In the genomic region with DNA sequence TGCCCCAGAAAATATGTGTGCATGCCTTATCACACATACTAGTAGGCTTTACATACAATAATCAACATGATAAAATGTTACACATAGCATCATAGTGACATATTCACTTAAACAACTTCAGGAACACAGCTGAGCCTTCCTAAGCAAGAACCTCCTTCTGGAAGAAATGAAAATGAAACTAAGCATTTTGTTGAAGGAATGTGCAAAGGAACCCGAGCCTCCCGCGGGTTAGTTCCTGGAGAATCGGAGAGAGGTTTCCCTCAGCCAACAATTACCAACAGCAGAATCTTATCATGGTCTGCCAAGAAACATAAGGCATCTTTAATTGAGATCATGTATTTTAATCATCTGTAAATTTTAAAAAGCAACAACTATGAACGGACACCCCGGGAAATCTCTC, we compare ENCODE assay signal across 17 mouse cellular contexts.
A peak's percentile ranks its signal among the peaks of the same experiment; 100 is the strongest.
DNase-seq lines count a peak whose midpoint lies in the region; ATAC-seq and TF ChIP-seq lines count a peak whose summit lies in the region.
"Had no signal": no experiment of that assay in that cellular context is flagged by ENCODE, and none has a peak within 500 bp of the region (broad histone marks: within the 10 kb centered on the region; RNA-seq: fewer than 3 reads in every experiment).

No protein-coding gene starts in this region.

- intact Hi-C loops in gastrocnemius, adult 2 months (cut with DNase I): no loop called here

- 87% methylated on average over 6 of the region's 6 CpGs for WGBS in intestine, embryonic 14.5 days
- 69% methylated on average over 6 of the region's 6 CpGs for WGBS in intestine, postnatal 0 days
- WGBS in lung, postnatal 0 days: 79% methylated on average over 6 of the region's 6 CpGs
- 85% methylated on average over 6 of the region's 6 CpGs for WGBS in liver, embryonic 12.5 days (ENCODE audit: insufficient replicate concordance)

- ATAC-seq in intestine, embryonic 14.5 days (replicated peaks; ENCODE audit: low FRiP score, low TSS enrichment, low read depth): no peak
- no peak for ATAC-seq in intestine, postnatal 0 days
- no peak for ATAC-seq in lung, postnatal 0 days
- ATAC-seq in liver, embryonic 12.5 days: no peak
- ATAC-seq: forebrain, embryonic 13.5 days; intestine, embryonic 16.5 days; midbrain, embryonic 15.5 days had no signal

- H3K27me3 ChIP-seq in intestine, embryonic 14.5 days (replicated peaks; ENCODE audit: control insufficient read depth, insufficient read depth, low read length): no peaks in the 10 kb centered on the region
- no peaks in the 10 kb centered on the region for H3K27me3 ChIP-seq in intestine, postnatal 0 days (replicated peaks; ENCODE audit: control insufficient read depth, insufficient read depth, low read length)
- H3K27me3 ChIP-seq in lung, postnatal 0 days (replicated peaks; ENCODE audit: insufficient read depth, low read length): no peaks in the 10 kb centered on the region
- H3K27me3 ChIP-seq in liver, embryonic 12.5 days (replicated peaks): no peaks in the 10 kb centered on the region
- H3K27me3 ChIP-seq: forebrain, embryonic 13.5 days; hindbrain, embryonic 15.5 days; limb, embryonic 13.5 days; midbrain, embryonic 15.5 days had no signal

- H3K4me3 ChIP-seq in gastrocnemius, adult 2 months: peak overlapping the region; percentile 63
- H3K4me3 ChIP-seq in intestine, embryonic 14.5 days (ENCODE audit: low read depth, low read length): no peak overlapping the region
- H3K4me3 ChIP-seq in intestine, postnatal 0 days (ENCODE audit: low read depth, low read length): no peak overlapping the region
- H3K4me3 ChIP-seq in lung, postnatal 0 days (ENCODE audit: low read depth, low read length): 0 out of 2 replicates have a peak overlapping the region, but pooled peaks have one; percentile 6
- H3K4me3 ChIP-seq in liver, embryonic 12.5 days: no peak overlapping the region
- H3K4me3 ChIP-seq: forebrain, embryonic 13.5 days; hindbrain, embryonic 15.5 days; limb, embryonic 13.5 days; midbrain, embryonic 15.5 days had no signal

- TF ChIP-seq CTCF in gastrocnemius, adult 2 months (IDR thresholded peaks at IDR 0.05): no peak
- no peak for TF ChIP-seq CTCF in intestine, postnatal 0 days (IDR thresholded peaks at IDR 0.05; ENCODE audit: low read depth)
- TF ChIP-seq CTCF in lung, postnatal 0 days (IDR thresholded peaks at IDR 0.05): no peak

- no peaks in the 10 kb centered on the region for H3K9me3 ChIP-seq in intestine, embryonic 14.5 days (ENCODE audit: control insufficient read depth, low read length)
- H3K9me3 ChIP-seq in intestine, postnatal 0 days (ENCODE audit: control insufficient read depth): no peaks in the 10 kb centered on the region
- no peaks in the 10 kb centered on the region for H3K9me3 ChIP-seq in lung, postnatal 0 days (ENCODE audit: low read length)
- no peaks in the 10 kb centered on the region for H3K9me3 ChIP-seq in liver, embryonic 12.5 days (replicated peaks)
- H3K9me3 ChIP-seq: forebrain, embryonic 13.5 days; hindbrain, embryonic 15.5 days; midbrain, embryonic 15.5 days had no signal

- 0 out of 2 replicates have a peak, but pooled peaks cover 10% of the 10 kb centered on the region for H3K36me3 ChIP-seq in intestine, embryonic 14.5 days (ENCODE audit: control insufficient read depth, insufficient read depth, low read length)
- peaks cover 4% of the 10 kb centered on the region; the same call in 1 of the 2 replicates for H3K36me3 ChIP-seq in intestine, postnatal 0 days (ENCODE audit: control insufficient read depth, insufficient read depth)
- no peaks in the 10 kb centered on the region for H3K36me3 ChIP-seq in lung, postnatal 0 days (ENCODE audit: insufficient read depth, low read length)
- H3K36me3 ChIP-seq in liver, embryonic 12.5 days: peaks cover 8% of the 10 kb centered on the region; the same call in 1 of the 2 replicates

- no peak overlapping the region for H3K4me2 ChIP-seq in intestine, embryonic 14.5 days (ENCODE audit: low read length)
- no peak overlapping the region for H3K4me2 ChIP-seq in intestine, postnatal 0 days (replicated peaks; ENCODE audit: low read depth)
- peak overlapping the region; percentile 6; the same call in 1 of the 2 replicates for H3K4me2 ChIP-seq in lung, postnatal 0 days (replicated peaks; ENCODE audit: low read depth, low read length)
- H3K4me2 ChIP-seq in liver, embryonic 12.5 days: no peak overlapping the region
- H3K4me2 ChIP-seq: forebrain, embryonic 13.5 days; hindbrain, embryonic 15.5 days; limb, embryonic 13.5 days; midbrain, embryonic 15.5 days had no signal

- no peak for DNase-seq in gastrocnemius, adult 2 months
- no peak for DNase-seq in gastrocnemius, postnatal 4 days (ENCODE audit: low spot score in 2 of 2)
- peak; percentile 15 for DNase-seq in intestine, embryonic 14.5 days (ENCODE audit: low spot score)
- DNase-seq in lung, postnatal 0 days (ENCODE audit: low spot score): peak; percentile 32
- DNase-seq in lung, adult 18-20 months: no peak
- DNase-seq: adrenal gland, postnatal 36 days; B cell, adult 2 months; cerebellum, adult 18-20 months; cerebellum, postnatal 36 days had no signal

- no peak for TF ChIP-seq EP300 in lung, postnatal 0 days (IDR thresholded peaks at IDR 0.05)

- no peak overlapping the region for H3K9ac ChIP-seq in intestine, embryonic 14.5 days (ENCODE audit: low read length)
- no peak overlapping the region for H3K9ac ChIP-seq in intestine, postnatal 0 days (ENCODE audit: low read depth, low read length)
- no peak overlapping the region for H3K9ac ChIP-seq in lung, postnatal 0 days (replicated peaks; ENCODE audit: low read depth)
- no peak overlapping the region for H3K9ac ChIP-seq in liver, embryonic 12.5 days
- H3K9ac ChIP-seq: forebrain, embryonic 13.5 days; hindbrain, embryonic 15.5 days; limb, embryonic 13.5 days; liver, embryonic 14.5 days; midbrain, embryonic 15.5 days had no signal

- peak overlapping the region; percentile 68; the same call in 1 of the 2 replicates for H3K27ac ChIP-seq in gastrocnemius, adult 2 months
- H3K27ac ChIP-seq in intestine, embryonic 14.5 days (ENCODE audit: low read depth): no peak overlapping the region
- H3K27ac ChIP-seq in intestine, postnatal 0 days (ENCODE audit: low read depth, low read length): no peak overlapping the region
- H3K27ac ChIP-seq in lung, postnatal 0 days (ENCODE audit: low read length): no peak overlapping the region
- no peak overlapping the region for H3K27ac ChIP-seq in liver, embryonic 12.5 days
- H3K27ac ChIP-seq: forebrain, embryonic 13.5 days; hindbrain, embryonic 15.5 days; limb, embryonic 13.5 days; liver, embryonic 14.5 days; midbrain, embryonic 15.5 days had no signal

- H3K4me1 ChIP-seq in intestine, embryonic 14.5 days (replicated peaks; ENCODE audit: control insufficient read depth, insufficient read depth, low read length): no peaks in the 10 kb centered on the region
- no peaks in the 10 kb centered on the region for H3K4me1 ChIP-seq in intestine, postnatal 0 days (replicated peaks; ENCODE audit: control insufficient read depth, insufficient read depth, low read length)
- H3K4me1 ChIP-seq in lung, postnatal 0 days (ENCODE audit: insufficient read depth, low read depth, low read length): no peaks in the 10 kb centered on the region
- no peaks in the 10 kb centered on the region for H3K4me1 ChIP-seq in liver, embryonic 12.5 days
- H3K4me1 ChIP-seq: midbrain, embryonic 15.5 days had no signal

Comparison
In these comparisons a context has a peak if more than half of its experiments do, and no peak if none do; other contexts are left out.
1. DNase-seq: peak in intestine, embryonic 14.5 days (single experiment) and lung, postnatal 0 days (single experiment); none in gastrocnemius, adult 2 months (single experiment), gastrocnemius, postnatal 4 days (0 of 2) and lung, adult 18-20 months (0 of 2).
2. H3K4me3 ChIP-seq: peak in gastrocnemius, adult 2 months (single experiment) and lung, postnatal 0 days (single experiment); none in intestine, embryonic 14.5 days (single experiment), intestine, postnatal 0 days (single experiment) and liver, embryonic 12.5 days (single experiment).